16 mouse cellular contexts compared by ENCODE assay signal in genomic region chr16:87727918-87728317, GRCm38 (mm10).
"Had no signal": no experiment of that assay in that cellular context is flagged by ENCODE, and none has a peak within 500 bp of the region (broad histone marks: within the 10 kb centered on the region; RNA-seq: fewer than 3 reads in every experiment).

No protein-coding gene starts in this region.

- H3K4me1 ChIP-seq: limb, embryonic 12.5 days; stomach, embryonic 15.5 days had no signal

- H3K27me3 ChIP-seq: limb, embryonic 12.5 days; liver, embryonic 13.5 days; lung, embryonic 15.5 days; megakaryocyte, embryonic 14.5 days; stomach, embryonic 15.5 days had no signal

- H3K9me3 ChIP-seq: limb, embryonic 12.5 days; liver, embryonic 13.5 days; lung, embryonic 15.5 days; megakaryocyte, embryonic 14.5 days; stomach, embryonic 15.5 days had no signal

- H3K27ac ChIP-seq: layer of hippocampus, adult 2 months; limb, embryonic 12.5 days; liver, embryonic 13.5 days; lung, embryonic 15.5 days; macrophage; stomach, embryonic 15.5 days had no signal

- DNase-seq: kidney, adult 11 months; kidney, adult 9 months; kidney, postnatal 10 days; kidney, postnatal 4 days; liver; liver, embryonic 13.5 days; liver, postnatal 0 days; lung, postnatal 14 days; right cerebral cortex, postnatal 14 days had no signal

- H3K9ac ChIP-seq: limb, embryonic 12.5 days; liver, embryonic 13.5 days; liver, postnatal 0 days; lung, embryonic 15.5 days; stomach, embryonic 15.5 days had no signal

- ATAC-seq: liver, postnatal 0 days had no signal

- H3K4me2 ChIP-seq: limb, embryonic 12.5 days; liver, embryonic 13.5 days; lung, embryonic 15.5 days; midbrain, embryonic 11.5 days; stomach, embryonic 15.5 days had no signal

- H3K4me3 ChIP-seq: layer of hippocampus, adult 2 months; limb, embryonic 12.5 days; liver, embryonic 13.5 days; lung, embryonic 15.5 days; megakaryocyte, embryonic 14.5 days; stomach, embryonic 15.5 days had no signal
